Mouse (Mus musculus): ENCODE measurements around the gene Tm6sf1. TPM values are rescaled to one million over a fixed set of nuclear protein-coding genes. Genes with fewer than 3 reads are reported as not detected.
A peak's percentile ranks its signal among the peaks of the same experiment; 100 is the strongest.
"Not testable (repeated sequence)": the region's sequence is repeated elsewhere in the genome, so short reads cannot be mapped to it uniquely, and the experiment has no call there.

Tm6sf1 gene
- polyA plus RNA-seq (2015; fragmentation: Nextera tagmentation; extraction: Ambion mirVana), result 13.4 TPM in 2 replicates

- WGBS, result under 1% methylated on average over 64 of the region's 64 CpGs
- Histone ChIP-seq H3K4me1 (replicated peaks) (peaks cover 31% of the 10 kb centered on the region), H3K4me3 (peak within 1 kb of the TSS; percentile 64), H3K9me3 (no peaks in the 10 kb centered on the region), H3K27me3 (peaks cover 24% of the 10 kb centered on the region), H3K9ac (peak within 1 kb of the TSS; percentile 82), H3K4me2 (peak within 1 kb of the TSS; percentile 98), H3K36me3 (no peaks in the 10 kb centered on the region), H3K27ac (replicated peaks) (peak within 1 kb of the TSS; percentile 59)
- peak; percentile 80 for ATAC-seq (ENCODE audit: low read depth)
Observed at GRCm38 (mm10) chr7:81858968-81859721, at the start of gene Tm6sf1. Tm6sf1 (plus strand) TSS chr7:81859001.

DNA sequence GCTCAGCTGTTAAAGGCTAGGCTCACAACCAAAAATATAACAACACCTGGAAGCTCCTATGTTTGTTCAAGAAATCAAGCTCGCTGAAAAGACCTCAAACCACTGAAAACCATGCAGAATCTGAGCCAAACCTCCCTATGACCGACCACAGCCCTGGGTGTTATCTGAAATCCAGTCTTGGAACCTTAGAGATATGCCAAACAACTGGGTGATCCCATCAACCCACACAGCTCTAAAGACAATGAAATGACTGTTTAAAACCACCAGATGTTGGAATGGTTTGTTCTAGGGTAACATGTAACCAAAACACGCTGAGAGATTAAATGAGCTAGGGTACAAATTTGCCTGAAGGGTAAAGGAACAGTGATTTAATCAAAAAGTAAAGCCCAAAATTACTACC, 33.9 kb upstream of the Tm6sf1 start:
- H3K36me3 ChIP-seq, result no peaks in the 10 kb centered on the region
- H3K9ac ChIP-seq, result no peak overlapping the region
- H3K4me3 ChIP-seq, result no peak overlapping the region
- ATAC-seq (ENCODE audit: low read depth), result no peak
- no peaks in the 10 kb centered on the region for H3K27me3 ChIP-seq
- peaks cover 47% of the 10 kb centered on the region for H3K4me1 ChIP-seq (replicated peaks)
- no peak overlapping the region for H3K4me2 ChIP-seq
- H3K9me3 ChIP-seq, result no peaks in the 10 kb centered on the region
- no peak overlapping the region for H3K27ac ChIP-seq (replicated peaks)
- 78% methylated on average over 3 of the region's 3 CpGs for WGBS

- H3K9ac ChIP-seq, result no peak overlapping the region
- peak overlapping the region; percentile 18; the same call in 1 of the 2 replicates for H3K4me2 ChIP-seq
- H3K9me3 ChIP-seq, result no peaks in the 10 kb centered on the region
- peaks cover 50% of the 10 kb centered on the region for H3K4me1 ChIP-seq (replicated peaks)
- 41% methylated on average over 3 of the region's 3 CpGs for WGBS
- no peaks in the 10 kb centered on the region for H3K36me3 ChIP-seq
- ATAC-seq (ENCODE audit: low read depth), result no peak
- H3K27me3 ChIP-seq, result no peaks in the 10 kb centered on the region
- no peak overlapping the region for H3K27ac ChIP-seq (replicated peaks)
- no peak overlapping the region for H3K4me3 ChIP-seq
Observed at GRCm38 (mm10) chr7:81825381-81825780, 33.4 kb upstream of the Tm6sf1 start.

GRCm38 (mm10) chr7:81827806-81828667, 30.8 kb upstream of the Tm6sf1 start:
- Histone ChIP-seq H3K4me2 (peak overlapping the region; percentile 87), H3K4me1 (replicated peaks) (peaks cover 50% of the 10 kb centered on the region), H3K36me3 (no peaks in the 10 kb centered on the region), H3K9me3 (no peaks in the 10 kb centered on the region), H3K4me3 (peak overlapping the region; percentile 78), H3K27me3 (no peaks in the 10 kb centered on the region), H3K9ac (peak overlapping the region; percentile 92), H3K27ac (replicated peaks) (peak overlapping the region; percentile 96)
- 26% methylated on average over 17 of the region's 17 CpGs for WGBS
- ATAC-seq (ENCODE audit: low read depth), result no peak

DNA sequence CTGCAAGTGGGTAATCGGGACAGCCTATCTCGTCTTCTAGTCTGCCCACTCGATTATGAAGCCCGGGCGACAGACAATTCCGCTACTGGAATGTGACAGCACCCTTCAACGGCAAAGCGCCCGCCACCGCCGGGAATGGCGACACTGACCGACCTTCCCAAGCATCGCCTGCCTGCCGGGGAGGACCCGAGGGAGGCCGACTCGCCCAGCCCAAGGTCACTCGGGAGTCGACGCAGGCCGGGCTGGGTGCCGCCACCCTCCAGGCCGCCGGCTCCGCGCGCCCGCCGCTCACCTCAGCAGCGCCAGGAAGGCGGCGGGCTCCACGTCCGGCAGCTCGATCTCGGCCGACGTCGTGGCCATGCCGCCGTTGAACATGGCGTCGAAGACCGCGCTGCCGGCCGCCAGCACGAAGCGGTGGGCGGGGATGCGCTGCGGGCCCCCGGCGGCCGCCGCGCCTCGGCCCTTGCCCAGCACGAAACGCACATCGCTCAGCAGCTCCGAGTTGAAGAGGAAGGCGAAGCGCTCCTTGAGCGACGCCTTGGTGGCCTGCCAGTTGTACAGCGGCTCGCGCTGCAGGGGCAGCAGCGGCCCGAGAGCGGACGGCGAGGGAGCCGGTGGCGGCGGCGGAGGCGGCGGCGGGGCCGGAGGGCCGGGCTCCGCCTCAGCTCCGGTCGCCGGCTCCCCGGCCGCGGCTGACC, 30.0 kb upstream of the Tm6sf1 start:
- ATAC-seq (ENCODE audit: low read depth), result peak; percentile 82
- WGBS, result under 1% methylated on average over 79 of the region's 91 CpGs
- H3K27ac ChIP-seq (replicated peaks), result peak overlapping the region; percentile 96

DNA sequence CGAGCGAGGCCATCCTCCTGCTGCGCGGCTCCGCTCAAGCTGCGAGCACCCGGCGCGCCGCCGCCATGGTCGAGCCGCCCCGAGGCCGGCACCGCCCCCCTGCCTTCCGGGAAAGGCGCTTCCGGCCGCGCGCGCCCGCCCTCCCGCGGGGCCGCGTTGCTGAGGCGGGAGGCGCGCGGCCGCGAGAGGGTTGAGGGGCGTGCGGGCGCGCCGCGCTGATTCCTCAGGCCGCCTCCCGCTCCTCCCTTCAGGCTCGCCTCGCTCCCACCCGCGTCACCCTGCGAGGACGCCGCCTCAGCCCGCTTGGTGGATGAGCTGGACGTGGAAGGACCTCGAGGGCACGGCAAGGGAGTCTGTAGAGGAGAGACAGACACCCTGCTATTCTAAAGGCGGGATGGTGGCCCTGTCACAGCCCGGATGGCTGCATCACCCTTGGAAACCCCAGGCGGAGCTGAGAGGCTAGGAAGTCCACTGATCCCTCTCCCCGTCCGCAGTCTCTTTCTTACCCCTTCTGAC, 29.4 kb upstream of the Tm6sf1 start, which contains the start of gene Btbd1:
Gene Btbd1, minus strand, starts transcription at position 53 of the 516 bp plus-strand sequence.
- peak; percentile 92 for ATAC-seq (ENCODE audit: low read depth)
- Histone ChIP-seq H3K4me3 (peak within 1 kb of the TSS; percentile 78), H3K27ac (replicated peaks) (peak within 1 kb of the TSS; percentile 96), H3K27me3 (no peaks in the 10 kb centered on the region), H3K36me3 (no peaks in the 10 kb centered on the region), H3K4me2 (peak within 1 kb of the TSS; percentile 87), H3K9me3 (no peaks in the 10 kb centered on the region), H3K9ac (peak within 1 kb of the TSS; percentile 92), H3K4me1 (replicated peaks) (peaks cover 46% of the 10 kb centered on the region)
- under 1% methylated on average over 58 of the region's 58 CpGs for WGBS

More for the DNA sequence above, 30.0 kb upstream of the Tm6sf1 start:
- H3K4me1 ChIP-seq (replicated peaks), result peaks cover 50% of the 10 kb centered on the region
- peak overlapping the region; percentile 87 for H3K4me2 ChIP-seq
- H3K9me3 ChIP-seq, result no peaks in the 10 kb centered on the region
- H3K4me3 ChIP-seq, result peak overlapping the region; percentile 78
- no peaks in the 10 kb centered on the region for H3K27me3 ChIP-seq
- H3K36me3 ChIP-seq, result no peaks in the 10 kb centered on the region
- H3K9ac ChIP-seq, result peak overlapping the region; percentile 92

DNA sequence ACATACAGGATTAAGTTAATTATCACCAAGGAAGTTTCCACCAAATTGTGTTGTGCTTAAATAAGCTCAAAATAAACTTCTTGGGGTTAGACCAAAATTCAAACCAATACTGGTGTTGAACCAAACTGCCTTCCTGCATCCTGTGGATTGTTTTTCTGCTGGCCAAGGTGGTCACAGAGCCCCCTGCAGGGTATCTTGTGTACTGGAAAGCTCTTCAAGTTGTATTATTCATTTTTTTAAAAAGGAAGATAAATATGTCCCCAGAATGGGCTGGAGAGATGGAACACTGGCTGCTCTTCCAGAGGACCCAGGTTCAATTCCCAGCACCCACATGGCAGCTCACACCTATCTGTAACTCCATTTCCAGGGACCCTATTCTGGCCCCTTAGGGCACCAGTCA, 24.0 kb upstream of the Tm6sf1 start:
- Histone ChIP-seq H3K9ac (no peak overlapping the region), H3K27me3 (no peaks in the 10 kb centered on the region), H3K4me2 (no peak overlapping the region), H3K27ac (replicated peaks) (no peak overlapping the region), H3K36me3 (no peaks in the 10 kb centered on the region), H3K9me3 (no peaks in the 10 kb centered on the region), H3K4me3 (no peak overlapping the region), H3K4me1 (replicated peaks) (peaks cover 4% of the 10 kb centered on the region)
- ATAC-seq (ENCODE audit: low read depth), result no peak

- Histone ChIP-seq H3K9me3 (no peaks in the 10 kb centered on the region), H3K36me3 (no peaks in the 10 kb centered on the region), H3K4me1 (replicated peaks) (no peaks in the 10 kb centered on the region), H3K4me2 (no peak overlapping the region), H3K4me3 (no peak overlapping the region), H3K27ac (replicated peaks) (no peak overlapping the region), H3K9ac (no peak overlapping the region), H3K27me3 (no peaks in the 10 kb centered on the region)
- no peak for ATAC-seq (ENCODE audit: low read depth)
- 92% methylated on average over 5 of the region's 5 CpGs for WGBS
Observed at GRCm38 (mm10) chr7:81835430-81835829, 23.4 kb upstream of the Tm6sf1 start.

DNA sequence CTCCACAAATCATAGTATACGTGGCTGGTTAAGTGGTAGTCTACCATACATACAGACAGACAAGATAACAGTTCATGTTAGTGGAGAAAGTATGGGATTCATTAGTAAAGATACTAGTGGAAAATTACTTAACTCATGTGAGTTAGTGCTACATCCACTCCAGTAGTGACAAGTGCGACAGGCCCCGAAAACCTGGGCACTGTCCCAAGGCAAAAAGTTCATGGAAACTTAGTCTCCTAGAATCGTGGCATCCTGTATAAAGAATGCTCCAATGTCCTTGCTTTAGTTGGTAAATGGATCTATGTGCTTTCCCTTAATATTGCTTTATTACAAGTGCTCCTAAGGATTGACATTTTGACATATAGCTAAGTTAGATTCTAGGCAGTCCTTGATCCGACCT, 21.0 kb upstream of the Tm6sf1 start:
- not testable (repeated sequence) for H3K4me2 ChIP-seq; H3K9ac ChIP-seq; H3K4me3 ChIP-seq; H3K27ac ChIP-seq (replicated peaks); H3K27me3 ChIP-seq; ATAC-seq (ENCODE audit: low read depth); H3K36me3 ChIP-seq; H3K9me3 ChIP-seq; H3K4me1 ChIP-seq (replicated peaks)
- 88% methylated on average over 5 of the region's 5 CpGs for WGBS

GRCm38 (mm10) chr7:81839746-81840145, 19.1 kb upstream of the Tm6sf1 start:
- Histone ChIP-seq H3K27ac (replicated peaks) (no peak overlapping the region), H3K9ac (no peak overlapping the region), H3K4me3 (no peak overlapping the region), H3K36me3 (no peaks in the 10 kb centered on the region), H3K27me3 (no peaks in the 10 kb centered on the region), H3K9me3 (no peaks in the 10 kb centered on the region), H3K4me1 (replicated peaks) (no peaks in the 10 kb centered on the region), H3K4me2 (no peak overlapping the region)
- WGBS, result 63% methylated on average over 6 of the region's 6 CpGs
- ATAC-seq (ENCODE audit: low read depth), result no peak

DNA sequence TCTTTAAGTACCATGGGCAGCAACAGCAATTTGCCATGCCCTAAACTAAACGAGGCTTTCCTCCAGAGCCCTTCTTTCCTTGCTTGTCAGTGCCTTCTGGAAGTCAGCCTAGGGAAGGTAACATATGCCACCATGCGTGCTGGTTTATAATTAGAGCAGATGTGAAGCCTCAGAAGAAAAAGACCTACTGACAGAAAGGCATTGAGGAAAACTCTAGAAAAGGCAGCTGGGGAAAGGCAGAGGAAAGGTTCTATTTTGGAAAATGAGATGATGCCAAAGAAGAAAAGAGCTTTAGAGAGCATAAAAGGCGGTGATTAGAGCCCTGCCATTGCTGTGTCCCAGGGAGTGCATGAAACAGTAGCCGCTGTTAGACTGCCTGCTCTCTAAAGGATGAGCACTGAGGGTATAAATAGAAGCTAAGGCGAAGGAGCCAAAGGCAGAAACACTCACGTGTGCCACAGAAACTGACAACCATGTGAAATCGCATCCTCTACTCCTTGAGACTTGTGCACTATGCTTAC, 18.1 kb upstream of the Tm6sf1 start:
- Histone ChIP-seq H3K4me1 (replicated peaks) (no peaks in the 10 kb centered on the region), H3K36me3 (no peaks in the 10 kb centered on the region), H3K27me3 (no peaks in the 10 kb centered on the region), H3K27ac (replicated peaks) (0 out of 2 replicates have a peak overlapping the region, but pooled peaks have one; percentile 7), H3K9ac (no peak overlapping the region), H3K9me3 (no peaks in the 10 kb centered on the region), H3K4me2 (no peak overlapping the region), H3K4me3 (no peak overlapping the region)
- WGBS, result 60% methylated on average over 7 of the region's 7 CpGs
- no peak for ATAC-seq (ENCODE audit: low read depth)
